Mouse (Mus musculus) frontal cortex, adult (tissue): Measurements from ENCODE around the gene Slc38a1.
A peak's percentile ranks its signal among the peaks of the same experiment; 100 is the strongest.

ENCODE experiments used
- ATAC-seq: cut with Nextera tagmentation; 2 replicates; pipeline ENCODE4 v1.9.2; 2017; ENCODE audit warnings: mild to moderate bottlenecking, moderate library complexity, mixed read lengths; ENCODE audit not compliant: low TSS enrichment

Slc38a1 gene

DNA sequence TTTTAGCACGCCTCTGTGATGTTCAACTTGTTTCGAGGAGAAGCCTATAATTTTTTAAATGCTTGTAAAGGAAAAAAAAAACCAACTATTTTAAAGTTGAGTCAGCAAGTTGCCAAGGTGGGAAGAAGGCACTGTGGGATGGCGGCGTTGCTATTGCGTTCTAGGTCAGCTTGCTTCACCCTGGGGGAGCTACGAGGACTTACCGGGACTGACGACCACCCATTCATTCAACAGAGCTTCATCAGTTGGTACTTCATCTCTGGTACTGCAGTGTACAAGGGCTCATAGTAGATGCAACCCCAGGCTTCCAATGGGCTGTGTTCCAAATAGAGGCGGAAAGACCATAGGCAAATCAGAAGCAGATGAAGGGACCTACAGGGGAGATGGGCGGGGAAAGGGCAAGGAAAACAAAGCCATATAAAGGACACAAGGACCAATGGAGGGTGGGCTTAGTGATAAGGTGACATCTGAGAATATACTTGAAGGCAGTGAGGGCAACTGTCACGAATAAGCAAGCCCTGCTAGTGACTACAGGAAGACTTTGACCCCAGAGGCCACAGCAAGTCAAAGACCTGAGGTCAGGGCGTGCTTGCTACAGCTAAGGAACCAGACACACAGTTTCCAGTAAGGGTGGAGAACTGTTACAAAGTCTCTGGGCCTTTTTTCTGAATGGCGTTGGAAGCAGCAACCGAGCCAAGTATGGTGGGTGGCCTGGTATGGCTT lies 82.0 kb downstream of the Slc38a1 start:
- ATAC-seq: no peak

DNA sequence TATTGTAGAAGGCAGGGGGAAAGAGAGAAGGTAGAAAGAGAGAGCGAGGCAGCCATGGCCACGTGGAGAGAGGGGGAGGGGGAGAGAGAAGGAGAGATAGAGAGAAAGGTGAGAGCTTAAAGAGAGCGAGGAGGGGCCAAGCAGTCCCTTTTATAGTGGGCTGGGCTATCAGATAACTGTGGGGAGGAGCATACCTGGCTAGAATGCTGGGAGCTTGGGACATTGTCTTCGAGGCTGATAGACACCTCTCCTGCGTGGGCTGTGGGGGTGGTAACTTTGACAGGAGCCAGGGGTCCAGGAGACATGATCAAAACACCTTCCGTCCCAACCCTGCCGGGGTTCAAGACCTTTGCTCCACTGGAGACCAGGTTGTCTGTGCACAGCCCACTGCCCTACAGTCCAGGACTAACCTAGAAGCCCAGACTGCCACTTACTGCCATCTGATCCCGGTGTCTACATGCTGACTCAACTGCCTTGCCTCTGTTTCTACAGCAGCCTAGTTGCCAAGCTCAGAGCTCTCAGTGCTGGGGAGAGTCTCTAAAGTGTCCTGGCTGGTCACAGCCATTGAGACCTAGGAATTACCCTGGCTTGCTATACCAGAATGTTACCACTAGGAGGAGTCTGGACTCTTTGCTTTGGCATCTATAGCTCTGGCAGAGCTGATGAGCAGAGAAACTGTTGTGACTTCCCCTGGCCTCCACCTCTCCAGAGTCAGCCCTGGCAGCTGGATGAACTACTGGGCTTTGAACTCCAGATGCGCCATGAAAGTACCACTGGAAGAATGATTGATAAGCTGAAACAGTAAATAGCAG lies 90.9 kb downstream of the Slc38a1 start:
- ATAC-seq: peak; percentile 93

DNA sequence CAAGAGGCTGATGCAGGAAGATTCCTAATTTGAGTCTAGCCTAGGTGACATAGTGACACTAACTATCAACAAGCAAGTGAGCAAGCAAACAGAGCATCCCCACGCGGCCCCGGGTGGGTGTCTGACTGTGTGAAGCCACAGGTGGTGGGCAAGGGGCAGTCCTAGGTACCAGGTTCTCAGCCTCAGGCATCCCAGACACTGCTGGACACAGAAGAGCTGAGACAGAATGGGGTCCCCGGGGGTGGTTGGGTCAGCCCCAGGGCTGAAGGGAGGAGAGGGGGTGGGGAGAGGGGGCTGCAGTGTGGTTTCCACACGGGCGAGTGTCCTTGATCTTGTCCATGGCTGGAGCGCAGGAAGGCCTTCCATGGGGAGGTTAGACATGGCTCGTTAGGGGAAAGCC lies 91.6 kb downstream of the Slc38a1 start:
- ATAC-seq: no peak

DNA sequence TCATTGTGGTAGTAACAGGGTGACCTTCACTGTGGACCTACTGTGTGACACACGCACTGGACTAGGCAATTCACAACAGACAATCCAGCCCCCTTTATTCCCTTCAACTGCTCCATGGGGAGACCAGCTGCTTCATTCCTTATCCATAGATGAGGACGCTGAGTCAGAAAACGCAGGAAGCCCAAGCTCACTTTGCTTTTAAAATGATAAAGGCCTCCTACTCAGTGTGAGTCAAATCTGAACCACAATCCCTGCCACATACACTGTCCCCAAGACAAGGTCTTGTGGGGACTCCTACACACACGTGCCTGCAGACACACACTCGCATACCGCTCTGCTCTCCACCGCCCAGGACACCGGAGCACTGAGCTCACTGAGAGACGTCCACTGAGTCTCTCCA lies 94.3 kb downstream of the Slc38a1 start:
- ATAC-seq: no peak

DNA sequence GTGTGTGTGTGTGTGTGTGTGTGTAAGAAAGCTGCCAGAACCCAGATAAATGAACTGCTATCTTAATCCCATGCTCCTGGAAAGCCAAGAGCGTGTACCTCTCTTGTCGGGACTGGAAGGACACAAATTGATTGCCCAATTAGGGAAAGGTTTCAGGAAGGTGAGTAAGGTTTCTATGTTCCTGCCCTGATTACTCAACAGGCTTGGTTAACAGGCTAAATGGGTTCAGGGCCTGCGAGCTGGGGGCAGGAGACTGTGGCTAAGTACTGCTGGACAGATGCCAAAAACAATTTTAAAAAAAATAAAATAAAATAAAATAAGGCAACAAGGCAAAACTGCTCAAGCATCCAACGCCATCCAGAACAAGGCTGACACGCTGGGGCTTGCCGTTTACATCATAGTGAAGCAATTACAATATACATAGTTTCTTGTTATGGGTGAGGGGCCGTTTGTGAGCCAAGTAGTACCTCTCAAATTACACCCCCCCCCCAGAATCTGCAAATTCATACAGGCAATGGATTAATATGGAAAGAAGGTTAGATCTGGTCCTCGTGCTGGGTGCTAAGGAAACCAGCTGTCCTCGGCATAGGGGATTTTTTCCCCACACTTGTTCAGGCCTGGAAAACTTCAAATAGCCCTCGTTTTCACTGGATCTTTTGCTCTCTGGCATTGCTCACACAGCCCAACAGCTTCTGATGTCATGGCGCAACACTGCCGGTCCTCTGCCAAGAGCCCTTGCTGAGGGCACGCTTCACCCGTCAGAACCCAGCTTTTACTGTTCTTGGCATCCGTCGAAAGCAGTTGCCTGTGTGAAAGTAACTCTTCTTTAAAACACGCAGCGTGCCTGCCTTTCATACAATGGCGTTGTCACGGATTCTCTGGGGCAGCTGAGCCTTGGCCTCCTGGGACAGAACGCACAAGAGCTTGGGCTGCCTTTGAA lies 95.2 kb downstream of the Slc38a1 start:
- 0 out of 2 replicates have a peak, but pooled peaks have one; percentile 17 for ATAC-seq

DNA sequence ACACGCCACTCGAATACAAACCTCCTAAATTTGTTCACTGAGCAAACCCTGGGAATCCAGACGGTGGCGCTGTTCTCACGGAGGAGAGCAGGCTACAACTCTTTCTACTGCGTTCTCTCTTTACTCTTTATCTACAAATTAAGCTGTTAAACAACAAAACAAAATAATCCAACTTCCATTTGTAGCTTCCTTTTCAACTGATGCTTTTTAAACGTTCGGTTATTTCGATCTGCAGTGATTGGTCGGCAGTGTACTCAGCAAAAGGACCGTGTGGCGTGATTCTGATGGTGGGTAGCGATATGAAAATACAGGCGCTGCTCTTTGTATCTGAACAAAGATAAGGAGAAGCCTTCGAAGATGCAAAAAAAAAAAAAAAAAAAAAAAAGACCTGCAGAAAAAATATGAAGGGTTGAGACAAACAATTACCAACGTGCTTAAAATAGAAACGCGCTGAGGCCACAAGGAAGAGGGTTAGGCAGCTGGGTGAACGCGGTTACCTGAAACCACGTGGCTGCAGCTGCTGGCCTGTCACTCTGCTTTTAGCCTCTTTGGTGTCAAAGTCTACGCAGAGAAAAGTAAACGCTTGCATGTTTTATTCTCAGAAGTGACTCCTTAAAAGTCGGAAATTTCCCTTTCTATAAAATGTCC lies 99.4 kb downstream of the Slc38a1 start:
- peak; percentile 88 for ATAC-seq

DNA sequence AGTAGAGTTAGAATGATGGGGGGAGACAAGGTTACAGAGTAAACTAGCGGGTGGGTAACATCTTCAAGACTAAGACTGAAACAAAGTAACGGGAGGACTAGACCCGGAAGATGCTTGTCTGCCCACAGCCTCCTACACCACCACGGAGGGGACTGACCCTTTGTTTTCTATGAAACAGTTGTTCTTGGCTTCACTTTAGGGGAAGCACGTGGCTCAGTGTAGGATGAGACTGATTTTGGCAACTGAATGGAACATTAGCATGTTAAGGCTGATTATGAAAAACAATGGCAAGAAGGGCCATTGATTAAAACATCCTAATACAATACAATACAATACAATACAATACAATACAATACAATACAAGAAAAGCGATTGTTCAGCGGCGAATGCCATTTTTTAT lies 100.6 kb downstream of the Slc38a1 start:
- peak; percentile 55; the same call in 1 of the 2 replicates for ATAC-seq

DNA sequence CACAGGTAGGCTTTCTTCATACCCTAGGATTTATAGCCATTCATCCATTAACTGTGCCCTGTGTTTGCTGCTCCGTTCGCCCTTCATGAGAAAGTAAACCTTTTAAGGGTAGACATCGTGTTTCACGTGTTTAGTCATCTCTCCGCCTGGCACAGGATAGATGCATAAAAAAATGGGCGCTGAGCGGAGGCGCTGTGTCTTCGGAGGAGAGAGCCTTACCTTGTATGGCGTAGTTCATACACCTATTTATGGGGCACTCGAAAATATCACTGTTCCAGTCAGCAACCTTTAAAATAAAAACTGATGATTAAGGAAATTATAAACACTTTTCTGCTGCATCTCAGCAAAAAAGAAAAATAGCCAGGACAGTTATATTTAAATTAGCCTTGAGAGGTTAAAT lies 105.4 kb downstream of the Slc38a1 start:
- ATAC-seq: no peak

DNA sequence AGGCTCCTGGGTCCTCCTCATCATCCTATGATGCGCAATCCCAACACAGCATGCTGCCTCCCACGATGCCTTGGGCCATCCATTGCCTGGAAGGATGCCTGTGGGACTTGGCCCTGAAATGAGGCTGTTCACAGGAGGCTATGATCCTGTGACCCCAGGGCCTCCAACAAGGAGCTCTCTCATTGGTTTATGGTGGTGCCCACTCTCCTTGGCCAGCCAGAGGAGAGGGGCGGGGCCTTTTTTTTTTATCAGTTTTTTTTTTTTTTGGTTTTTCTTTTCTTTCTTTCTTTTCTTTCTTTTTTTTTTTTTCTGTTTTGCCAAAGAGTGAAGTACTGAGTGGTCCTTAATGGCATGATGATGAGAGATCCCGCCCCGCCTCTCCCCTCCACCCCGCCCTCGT lies 106.3 kb downstream of the Slc38a1 start:
- ATAC-seq: no peak

DNA sequence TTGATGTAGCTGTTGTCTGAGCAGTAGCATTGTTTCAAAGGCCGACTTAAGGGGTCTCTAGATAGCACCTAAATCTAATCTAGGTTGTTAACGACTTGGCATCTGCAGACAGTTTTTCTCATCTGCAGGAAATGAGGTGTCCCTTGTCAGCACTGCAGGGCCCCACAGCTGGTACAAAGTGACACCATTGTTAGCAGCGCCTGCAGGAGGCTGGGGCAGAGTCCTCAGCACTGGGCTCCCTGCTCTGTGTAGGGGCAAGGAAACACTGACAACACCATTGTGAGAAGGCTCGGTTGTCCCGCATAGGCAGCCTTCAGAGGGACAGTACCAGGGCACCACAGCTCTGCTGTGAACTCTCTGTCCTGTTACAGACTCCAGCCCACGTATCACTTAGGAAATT lies 115.0 kb downstream of the Slc38a1 start:
- ATAC-seq: peak; percentile 79

DNA sequence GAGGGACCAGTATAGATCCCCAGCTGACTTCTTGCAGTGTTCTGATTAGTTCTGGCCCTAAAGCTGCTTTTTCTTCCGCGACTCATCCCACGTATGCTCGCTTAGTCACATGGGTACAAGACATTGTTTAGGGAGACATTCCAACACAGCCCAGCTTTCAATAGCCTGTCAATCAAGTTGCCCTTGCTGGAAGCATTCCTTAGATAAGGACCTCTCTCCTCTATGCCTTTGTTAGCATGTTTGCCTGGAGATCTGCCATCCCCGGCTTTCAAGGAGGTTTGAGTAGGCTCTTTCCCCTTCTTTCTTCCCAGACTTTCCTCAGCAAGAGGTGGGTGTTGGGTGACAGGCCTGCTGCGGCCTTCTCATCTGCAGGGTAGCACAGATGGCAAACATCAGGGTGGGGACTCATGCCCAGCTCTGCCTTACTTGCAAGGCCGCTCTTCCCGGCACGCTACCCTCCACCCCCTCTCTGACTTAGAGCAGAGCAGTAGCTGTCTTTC lies 118.4 kb downstream of the Slc38a1 start:
- peak; percentile 74 for ATAC-seq
